Mouse (Mus musculus) stomach, embryonic 14.5 days (tissue): ENCODE data around the gene AC134908.4. TPM values are rescaled to one million over a fixed set of nuclear protein-coding genes. Genes with fewer than 3 reads are reported as not detected.

ENCODE experiments used
- ATAC-seq: fragments of 200-750 bp; cut with Nextera tagmentation; 2 replicates; pipeline ENCODE4 v1.8.0; 2017; ENCODE audit warnings: low read depth, moderate TSS enrichment; ENCODE audit not compliant: insufficient number of reproducible peaks, insufficient read depth, low FRiP score
- H3K27ac ChIP-seq: fragments of 300-500 bp; sonication (generic); 2 replicates; pipeline ENCODE4 v1.5.1; 2014; ENCODE audit warnings: mild to moderate bottlenecking, low read length, moderate library complexity, mixed read lengths
- H3K27me3 ChIP-seq: fragments of 300-500 bp; sonication (generic); 2 replicates; pipeline ENCODE4 v1.6.1; 2014; ENCODE audit warnings: low read length, control low read depth, mixed read lengths; ENCODE audit not compliant: control insufficient read depth, insufficient read depth
- H3K36me3 ChIP-seq: fragments of 300-500 bp; sonication (generic); 2 replicates; pipeline ENCODE4 v1.6.1; 2014; ENCODE audit warnings: mild to moderate bottlenecking, control low read depth, low read length, moderate library complexity, mixed read lengths; ENCODE audit not compliant: control insufficient read depth, insufficient read depth
- H3K4me1 ChIP-seq: fragments of 300-500 bp; sonication (generic); 2 replicates; pipeline ENCODE4 v1.6.1; 2014; ENCODE audit warnings: low read length, control low read depth, mixed read lengths; ENCODE audit not compliant: control insufficient read depth, insufficient read depth
- H3K4me2 ChIP-seq: fragments of 300-500 bp; sonication (generic); replicated peaks from 2 replicates; pipeline ENCODE4 v1.6.1; 2014; ENCODE audit warnings: low read depth, low read length, control low read depth
- H3K4me3 ChIP-seq: fragments of 300-500 bp; sonication (generic); 2 replicates; pipeline ENCODE4 v1.5.1; 2014; ENCODE audit warnings: low read depth, low read length, control low read depth
- H3K9ac ChIP-seq: fragments of 300-500 bp; sonication (generic); replicated peaks from 2 replicates; pipeline ENCODE4 v1.6.1; 2014; ENCODE audit warnings: low read depth, mild to moderate bottlenecking, control low read depth, low read length, moderate library complexity, mixed read lengths
- H3K9me3 ChIP-seq: fragments of 300-500 bp; sonication (generic); 2 replicates; pipeline ENCODE4 v1.6.1; 2016; ENCODE audit warnings: low read depth, low read length, control low read depth; ENCODE audit not compliant: control insufficient read depth
- WGBS: fragments of 180-500 bp; shearing (Covaris S2); extraction: QIAGEN DNeasy Blood & Tissue Kit; methylation state at CpG from one replicate; pipeline ENCODE4 v1.1.7; 2014; 5-methylcytosine and 5-hydroxymethylcytosine counted together
- polyA plus RNA-seq: library from polyadenylated mRNA; unstranded; fragments of >200 nt; fragmentation: Nextera tagmentation; extraction: Ambion mirVana; gene quantifications from 2 replicates; pipeline ENCODE4 v1.2.1, GENCODE M21; 2014

AC134908.4 gene
- polyA plus RNA-seq, 1 experiment from 2014 or later: not detected

- Histone ChIP-seq H3K9ac (peak overlapping the region; percentile 43; the same call in 1 of the 2 replicates), H3K4me3 (peak overlapping the region; percentile 67), H3K36me3 (peaks cover 29% of the 10 kb centered on the region), H3K9me3 (no peaks in the 10 kb centered on the region), H3K27me3 (no peaks in the 10 kb centered on the region), H3K27ac (no peak overlapping the region; the same call in 1 of the 2 replicates), H3K4me1 (peaks cover 8% of the 10 kb centered on the region), H3K4me2 (peak overlapping the region; percentile 92)
- WGBS: 76% methylated on average over 15 of the region's 15 CpGs
- no peak for ATAC-seq
These were observed 11.4 kb downstream of the AC134908.4 start for GRCm38 (mm10) chr17:25783861-25784574.

- Histone ChIP-seq H3K36me3 (peaks cover 28% of the 10 kb centered on the region), H3K27ac (no peak overlapping the region), H3K9ac (no peak overlapping the region), H3K4me1 (peaks cover 8% of the 10 kb centered on the region), H3K9me3 (no peaks in the 10 kb centered on the region), H3K27me3 (no peaks in the 10 kb centered on the region), H3K4me2 (no peak overlapping the region), H3K4me3 (no peak overlapping the region)
- no peak for ATAC-seq
- WGBS: 74% methylated on average over 7 of the region's 7 CpGs
These were observed 12.4 kb downstream of the AC134908.4 start for GRCm38 (mm10) chr17:25783086-25783485.

GRCm38 (mm10) chr17:25781339-25781738, 14.1 kb downstream of the AC134908.4 start:
- WGBS: 62% methylated on average over 6 of the region's 6 CpGs
- H3K36me3 ChIP-seq: peaks cover 28% of the 10 kb centered on the region

GRCm38 (mm10) chr17:25777948-25778347, 17.5 kb downstream of the AC134908.4 start:
- no peak for ATAC-seq
- peaks cover 23% of the 10 kb centered on the region for H3K36me3 ChIP-seq
- H3K9ac ChIP-seq: no peak overlapping the region
- H3K27ac ChIP-seq: no peak overlapping the region
- no peaks in the 10 kb centered on the region for H3K9me3 ChIP-seq
- no peaks in the 10 kb centered on the region for H3K27me3 ChIP-seq
- no peak overlapping the region for H3K4me2 ChIP-seq
- no peaks in the 10 kb centered on the region; the same call in 1 of the 2 replicates for H3K4me1 ChIP-seq
- H3K4me3 ChIP-seq: no peak overlapping the region
- 91% methylated on average over 5 of the region's 5 CpGs for WGBS

More at GRCm38 (mm10) chr17:25781339-25781738, 14.1 kb downstream of the AC134908.4 start:
- Histone ChIP-seq H3K27me3 (no peaks in the 10 kb centered on the region), H3K27ac (no peak overlapping the region), H3K9ac (no peak overlapping the region), H3K9me3 (no peaks in the 10 kb centered on the region), H3K4me2 (no peak overlapping the region), H3K4me3 (no peak overlapping the region), H3K4me1 (peaks cover 8% of the 10 kb centered on the region)
- ATAC-seq: no peak

- 83% methylated on average over 10 of the region's 10 CpGs for whole genome bisulfite sequencing
- H3K4me3 ChIP-seq: no peak overlapping the region
These were observed 20.0 kb downstream of the AC134908.4 start for GRCm38 (mm10) chr17:25775318-25776062.

GRCm38 (mm10) chr17:25773549-25774120, 21.8 kb downstream of the AC134908.4 start, which contains the start of gene Narfl:
Narfl (plus strand) TSS chr17:25773776.
- H3K9ac ChIP-seq: peak within 1 kb of the TSS; percentile 50
- peak; percentile 86 for ATAC-seq
- H3K27me3 ChIP-seq: no peaks in the 10 kb centered on the region
- H3K36me3 ChIP-seq: no peaks in the 10 kb centered on the region; the same call in 1 of the 2 replicates
- no peaks in the 10 kb centered on the region; the same call in 1 of the 2 replicates for H3K4me1 ChIP-seq
- H3K4me2 ChIP-seq: peak within 1 kb of the TSS; percentile 73
- H3K4me3 ChIP-seq: peak within 1 kb of the TSS; percentile 58
- WGBS: under 1% methylated on average over 37 of the region's 37 CpGs
- no peaks in the 10 kb centered on the region for H3K9me3 ChIP-seq
- H3K27ac ChIP-seq: no peak within 1 kb of the TSS

More at GRCm38 (mm10) chr17:25775318-25776062, 20.0 kb downstream of the AC134908.4 start:
- Histone ChIP-seq H3K9me3 (no peaks in the 10 kb centered on the region), H3K4me2 (no peak overlapping the region), H3K36me3 (peaks cover 3% of the 10 kb centered on the region; the same call in 1 of the 2 replicates), H3K4me1 (no peaks in the 10 kb centered on the region; the same call in 1 of the 2 replicates), H3K27ac (no peak overlapping the region), H3K27me3 (no peaks in the 10 kb centered on the region), H3K9ac (no peak overlapping the region)
- no peak for ATAC-seq

- WGBS: 55% methylated on average over 9 of the region's 9 CpGs
- H3K4me2 ChIP-seq: no peak overlapping the region
- H3K36me3 ChIP-seq: no peaks in the 10 kb centered on the region
These were observed 26.1 kb downstream of the AC134908.4 start for GRCm38 (mm10) chr17:25769331-25769730.

GRCm38 (mm10) chr17:25765886-25766285, 29.6 kb downstream of the AC134908.4 start:
- Histone ChIP-seq H3K36me3 (no peaks in the 10 kb centered on the region), H3K4me1 (no peaks in the 10 kb centered on the region), H3K27ac (no peak overlapping the region), H3K9me3 (no peaks in the 10 kb centered on the region), H3K4me3 (no peak overlapping the region), H3K4me2 (no peak overlapping the region), H3K27me3 (no peaks in the 10 kb centered on the region), H3K9ac (no peak overlapping the region)
- ATAC-seq: no peak
- 68% methylated on average over 5 of the region's 5 CpGs for WGBS

More at GRCm38 (mm10) chr17:25769331-25769730, 26.1 kb downstream of the AC134908.4 start:
- H3K27me3 ChIP-seq: no peaks in the 10 kb centered on the region
- no peak for ATAC-seq
- H3K4me3 ChIP-seq: no peak overlapping the region
- H3K27ac ChIP-seq: no peak overlapping the region
- no peaks in the 10 kb centered on the region; the same call in 1 of the 2 replicates for H3K4me1 ChIP-seq
- no peak overlapping the region for H3K9ac ChIP-seq
- H3K9me3 ChIP-seq: no peaks in the 10 kb centered on the region
